Mouse (Mus musculus) frontal cortex, postnatal 10 days (tissue): ENCODE measurements around the gene Shisa7.
A peak's percentile ranks its signal among the peaks of the same experiment; 100 is the strongest.
"Not testable (repeated sequence)": the region's sequence is repeated elsewhere in the genome, so short reads cannot be mapped to it uniquely, and the experiment has no call there.

Source experiments
- DNase-seq, 2 experiments: peaks; one replicate each; pipeline ENCODE4 v3.0.0; 2022; ENCODE audit warnings: low spot score in 2 of 2, mixed read lengths in 1 of 2

The Shisa7 gene

DNA sequence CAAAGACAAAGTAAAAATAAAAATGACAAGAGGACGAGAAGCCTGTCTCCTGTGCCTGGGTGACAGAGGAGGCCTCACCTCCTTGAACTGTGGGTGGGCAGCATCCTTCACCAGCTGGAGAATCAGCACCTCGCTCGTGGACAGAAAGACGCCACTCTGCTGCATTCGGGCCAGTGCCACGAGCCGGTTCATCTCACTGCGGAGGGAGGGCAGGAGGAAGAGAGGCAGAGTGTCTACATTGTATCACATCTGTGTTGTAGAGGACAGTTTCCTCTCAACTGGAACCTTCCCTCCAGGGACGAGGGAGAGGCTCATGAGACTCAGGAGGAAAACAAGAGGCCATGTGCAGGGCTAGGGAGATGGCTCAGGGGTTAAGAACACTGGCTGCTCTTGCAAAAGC lies 4.9 kb upstream of the Shisa7 start:
- DNase-seq: no peak

DNA sequence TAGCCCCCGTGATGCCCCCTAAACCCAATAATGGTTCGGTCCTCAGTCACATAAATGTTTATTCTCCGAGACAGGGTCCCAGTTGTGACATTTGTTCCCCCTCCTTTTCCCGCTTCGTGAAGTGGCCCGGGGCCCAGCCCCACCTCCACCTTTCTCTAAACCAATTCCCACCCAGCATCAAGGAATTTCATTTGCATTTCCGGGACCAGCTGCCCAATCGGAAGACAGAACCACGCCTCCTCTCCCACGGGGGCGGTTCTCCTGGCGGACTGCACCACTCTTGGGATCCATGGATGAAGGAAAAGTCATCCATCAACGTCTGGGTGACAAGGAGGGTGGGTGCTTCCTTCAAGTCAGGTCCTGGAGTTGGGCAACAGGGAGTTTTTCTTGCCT lies 417 bp upstream of the Shisa7 start:
- peak; percentile 85 to 91 for DNase-seq

DNA sequence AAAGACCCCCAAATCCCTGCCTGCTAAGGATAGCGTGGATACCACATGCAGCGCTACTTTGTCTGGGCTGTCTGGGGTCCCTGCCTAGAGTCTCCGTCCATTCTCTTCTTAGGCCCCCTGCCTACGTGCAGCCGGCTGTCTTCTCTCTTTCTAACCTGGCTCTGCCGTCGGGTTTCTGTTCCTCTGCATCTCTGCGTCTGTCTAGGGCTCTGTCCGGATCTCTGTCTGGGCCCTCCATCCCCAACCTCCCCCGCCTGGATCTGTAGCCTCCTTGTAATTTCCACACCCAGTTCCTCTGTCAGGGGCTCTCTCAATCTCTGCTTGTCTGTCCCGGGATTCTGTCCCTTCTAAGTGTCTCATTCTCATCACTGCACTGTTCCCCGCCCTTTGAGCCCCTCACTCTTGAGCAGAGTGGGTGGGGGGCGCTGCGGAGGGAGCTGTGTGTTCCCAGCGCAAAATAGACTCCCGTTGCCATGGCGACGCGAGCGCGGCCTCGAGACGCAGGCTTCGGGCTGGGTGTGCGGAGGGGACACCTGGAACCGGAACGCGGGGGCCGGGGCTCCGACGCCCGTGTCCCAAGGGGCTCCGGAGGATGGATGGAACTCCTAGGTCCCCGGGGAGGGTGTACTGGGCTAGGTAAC lies 772 bp downstream of the Shisa7 start:
- DNase-seq: peak; percentile 80 to 81

DNA sequence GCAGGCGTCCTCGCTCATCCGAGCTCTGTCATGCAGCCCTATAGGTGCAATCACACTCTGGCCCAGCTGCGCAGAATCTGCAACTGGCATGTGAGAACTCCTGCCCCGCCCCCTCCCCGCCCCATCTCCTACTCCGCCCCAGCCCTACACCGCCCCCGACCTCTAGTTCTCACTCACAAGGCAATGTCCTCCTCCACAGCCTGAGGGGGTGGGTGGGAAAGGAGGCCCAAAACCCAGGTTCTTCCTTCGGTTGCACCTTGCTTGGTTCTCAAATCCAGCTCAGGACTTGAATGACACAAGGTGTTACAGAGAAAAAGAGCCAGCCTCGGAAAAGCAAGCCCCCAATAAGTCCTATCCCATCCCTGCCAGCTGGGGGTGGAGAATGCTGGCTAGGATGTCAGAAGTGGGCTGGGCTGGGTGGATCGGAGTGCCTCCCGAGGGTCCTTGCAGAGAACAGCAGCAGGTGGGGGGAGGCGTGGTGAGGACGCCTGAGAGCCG lies 1.8 kb downstream of the Shisa7 start:
- peak; percentile 44 to 56 for DNase-seq

DNA sequence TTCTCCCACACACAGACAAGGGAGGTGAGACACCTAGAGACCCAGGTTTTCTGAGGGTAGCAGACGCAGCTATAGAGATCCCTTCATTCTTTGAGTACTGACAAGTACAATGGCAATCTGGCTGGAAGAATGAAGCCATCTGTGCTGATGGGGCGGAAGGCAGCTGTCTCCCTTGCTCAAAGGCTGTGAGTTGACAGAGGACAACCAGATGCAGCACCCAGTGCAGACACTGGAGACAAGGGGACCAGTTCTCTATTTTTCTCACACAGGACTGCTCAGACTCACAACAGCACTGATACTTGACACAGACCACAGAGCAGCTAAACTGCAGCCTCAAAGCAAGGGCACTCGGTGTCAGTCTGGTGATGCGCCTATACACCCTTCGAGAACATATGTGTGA lies 2.4 kb downstream of the Shisa7 start:
- DNase-seq: peak in 1 of 2 experiments; percentile 24

DNA sequence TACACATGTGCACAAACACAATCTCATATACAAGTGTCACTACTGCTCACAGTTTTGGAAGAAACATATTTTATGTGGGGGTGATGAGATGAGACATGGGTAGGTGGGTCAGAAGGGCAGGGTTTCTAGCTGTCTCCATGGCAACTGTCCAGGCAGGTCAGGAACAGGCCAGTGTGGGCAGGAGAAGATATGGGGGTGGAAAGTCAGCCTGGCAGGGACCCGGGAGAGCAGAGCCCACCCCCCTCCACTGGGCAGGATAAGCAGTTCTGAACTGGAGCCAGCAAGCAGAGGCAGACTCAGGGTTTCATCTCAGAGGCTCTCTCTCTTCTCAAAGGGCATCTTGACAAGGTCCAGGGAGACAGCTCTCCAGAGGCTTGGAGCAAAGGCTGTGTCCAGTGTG lies 6.9 kb downstream of the Shisa7 start:
- no peak for DNase-seq

DNA sequence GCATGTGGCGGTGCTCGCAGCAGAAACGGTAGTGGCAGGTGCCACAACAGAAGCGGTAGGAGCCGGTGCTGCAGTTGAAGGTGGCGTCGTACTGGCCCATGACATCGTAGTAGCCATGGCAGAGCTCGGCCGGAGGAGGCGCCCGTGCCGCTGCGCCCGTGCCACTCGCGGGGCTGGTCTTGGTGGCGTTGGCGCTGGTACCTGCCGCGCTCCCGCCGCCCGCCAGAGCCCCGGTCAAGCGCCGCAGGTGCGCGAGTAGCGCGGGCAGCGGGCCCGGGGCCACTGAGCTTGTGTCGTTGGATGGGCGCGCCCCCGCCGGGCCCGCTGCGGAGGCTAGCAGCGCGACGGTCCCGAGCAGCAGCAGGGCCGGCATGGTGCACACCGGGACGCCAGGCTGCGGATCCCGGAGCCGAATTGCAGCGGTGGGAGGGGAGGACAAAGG lies 8.1 kb downstream of the Shisa7 start:
- DNase-seq: peak in 1 of 2 experiments; percentile 51

DNA sequence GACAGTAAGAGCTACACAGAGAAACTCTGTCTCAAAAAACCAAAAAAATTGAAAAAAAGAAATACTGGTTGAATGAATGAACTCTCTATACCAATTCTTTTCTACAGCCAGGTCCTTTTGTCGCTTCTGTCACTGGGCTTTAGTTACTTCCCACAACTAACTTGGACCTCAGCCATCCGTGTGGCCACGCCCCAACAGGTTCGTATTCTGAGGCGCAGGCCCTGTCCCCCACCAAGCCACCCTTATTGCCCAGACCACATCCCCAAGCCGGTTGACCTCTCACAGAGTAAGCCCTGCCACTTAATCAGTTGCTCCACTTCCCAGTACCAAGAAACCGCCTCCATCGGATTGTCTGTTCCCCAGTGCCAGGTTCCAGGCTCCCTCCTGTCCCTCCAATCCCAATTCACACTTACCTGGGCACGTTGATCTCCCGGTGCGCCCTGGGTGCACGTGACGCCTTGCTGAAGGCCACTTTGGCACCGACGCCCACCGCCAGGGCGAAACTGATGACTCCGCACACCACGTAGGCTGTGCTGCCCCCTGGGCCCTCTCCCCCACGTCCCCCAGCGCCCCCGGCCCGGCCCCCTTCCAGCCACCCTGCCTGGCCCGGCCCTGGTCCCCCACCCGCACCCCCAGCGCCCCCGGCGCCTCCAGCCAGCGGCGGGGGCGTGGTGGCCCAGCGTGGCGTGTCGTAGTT lies 8.7 kb downstream of the Shisa7 start:
- DNase-seq: peak in 1 of 2 experiments; percentile 22

DNA sequence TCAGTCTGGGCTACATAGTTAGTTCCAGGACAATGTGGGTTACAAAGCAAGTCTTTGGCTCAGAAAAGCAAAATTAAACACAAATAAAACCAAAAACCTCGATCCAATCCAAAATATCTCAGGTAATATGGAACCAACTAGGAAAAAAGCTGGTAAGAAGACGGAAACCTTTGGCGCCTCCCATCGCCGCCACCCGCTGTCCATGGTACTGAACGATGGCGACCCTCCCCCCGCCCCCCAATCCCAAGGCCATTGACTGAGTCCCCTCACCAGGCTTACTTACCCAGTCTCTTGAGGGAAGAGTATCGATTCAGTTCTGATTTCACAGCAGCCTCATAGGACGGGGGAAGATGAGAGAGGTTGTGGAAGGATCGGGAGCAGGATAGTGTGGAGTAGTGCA lies 14.0 kb downstream of the Shisa7 start:
- no peak for DNase-seq

DNA sequence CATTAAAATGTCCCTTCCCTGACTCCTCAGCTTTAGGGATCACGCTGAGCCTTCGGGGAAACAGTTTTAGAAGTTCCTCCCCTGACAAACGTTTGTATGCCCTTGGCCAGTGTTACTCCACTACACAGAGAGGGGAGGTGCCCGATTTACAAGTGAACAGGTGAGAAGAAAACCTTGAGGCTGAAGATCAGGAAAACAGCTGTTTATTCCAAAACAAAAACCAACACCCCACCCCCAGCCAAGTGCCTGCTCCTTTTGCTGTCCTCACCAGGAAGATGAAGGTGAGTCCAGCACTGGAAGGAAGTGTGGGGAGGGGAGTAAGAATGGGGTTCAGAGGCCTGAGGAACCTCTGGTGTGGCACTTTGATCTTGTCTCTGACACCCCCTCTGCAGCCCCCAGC lies 19.1 kb downstream of the Shisa7 start:
- no peak for DNase-seq

DNA sequence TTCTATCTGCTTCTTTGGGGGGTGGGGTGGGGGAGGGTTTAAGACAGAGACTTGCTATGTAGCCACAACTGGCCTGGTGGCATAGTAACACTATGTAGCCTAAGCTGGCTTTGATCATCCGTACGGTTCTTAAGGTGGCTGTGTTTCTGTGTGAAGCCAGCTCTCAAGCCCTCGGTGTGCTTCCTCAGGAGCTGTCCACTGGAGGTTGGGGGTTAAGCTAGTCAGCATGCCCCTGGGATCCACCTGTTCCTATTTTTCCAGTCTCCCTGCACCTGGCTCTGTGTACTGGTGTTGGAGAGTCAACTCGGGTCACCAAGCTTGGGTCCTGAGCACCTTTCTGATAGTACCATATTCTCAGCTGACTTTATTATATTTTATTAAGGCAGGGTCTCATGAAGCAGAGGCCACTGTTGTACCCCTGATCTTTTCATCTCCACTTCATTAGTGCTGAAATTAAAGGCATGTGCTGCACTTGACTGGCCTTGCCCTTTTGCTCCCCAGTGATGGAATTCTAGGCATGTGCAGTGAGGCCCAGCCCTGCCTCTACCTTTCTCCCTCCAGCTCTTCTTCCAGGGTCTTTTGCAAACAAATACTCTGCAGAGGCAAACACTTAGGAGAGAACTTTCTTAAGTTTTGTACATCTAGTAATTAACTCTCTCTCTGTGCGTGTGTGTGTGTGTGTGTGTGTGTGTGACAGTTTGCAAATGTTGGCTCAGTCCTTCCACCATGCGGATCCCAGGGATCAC lies 22.2 kb downstream of the Shisa7 start:
- no peak for DNase-seq

DNA sequence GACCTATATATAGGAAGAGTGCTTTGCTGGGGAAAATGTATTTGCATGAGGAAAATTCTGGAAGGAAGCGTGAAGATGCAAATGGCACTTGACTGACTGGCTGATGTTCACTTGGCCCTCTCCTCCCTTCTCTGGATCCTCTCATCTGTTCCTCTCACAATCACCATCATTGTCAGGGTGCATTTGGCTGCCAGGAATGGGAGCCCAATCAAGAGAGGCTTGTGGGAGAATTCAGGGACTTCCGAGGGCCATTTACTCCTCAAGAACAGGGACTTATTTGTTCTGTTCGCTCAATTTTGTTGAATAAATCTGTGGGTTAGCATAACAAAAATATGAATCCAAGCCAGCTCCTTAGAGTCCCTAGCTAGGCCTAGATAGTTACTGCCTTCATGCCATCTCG lies 22.8 kb downstream of the Shisa7 start:
- no peak for DNase-seq

DNA sequence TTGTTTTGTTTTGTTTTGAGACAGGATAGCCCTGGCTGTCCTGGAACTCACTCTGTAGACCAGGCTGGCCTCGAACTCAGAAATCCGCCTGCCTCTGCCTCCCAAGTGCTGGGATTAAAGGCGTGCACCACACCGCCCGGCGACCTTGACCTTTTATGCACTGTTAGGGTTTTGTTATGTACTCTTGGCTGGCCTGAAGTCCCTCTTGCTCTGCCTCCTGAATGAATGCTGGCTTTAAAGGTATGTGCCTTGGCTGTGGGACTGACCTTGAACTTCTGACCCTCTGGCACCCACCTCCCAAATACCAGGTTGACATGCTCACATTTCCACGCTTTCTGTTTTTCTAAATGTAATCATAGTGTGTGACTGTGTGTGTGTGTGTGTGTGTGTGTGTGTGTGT lies 23.6 kb downstream of the Shisa7 start:
- DNase-seq: not testable (repeated sequence)

DNA sequence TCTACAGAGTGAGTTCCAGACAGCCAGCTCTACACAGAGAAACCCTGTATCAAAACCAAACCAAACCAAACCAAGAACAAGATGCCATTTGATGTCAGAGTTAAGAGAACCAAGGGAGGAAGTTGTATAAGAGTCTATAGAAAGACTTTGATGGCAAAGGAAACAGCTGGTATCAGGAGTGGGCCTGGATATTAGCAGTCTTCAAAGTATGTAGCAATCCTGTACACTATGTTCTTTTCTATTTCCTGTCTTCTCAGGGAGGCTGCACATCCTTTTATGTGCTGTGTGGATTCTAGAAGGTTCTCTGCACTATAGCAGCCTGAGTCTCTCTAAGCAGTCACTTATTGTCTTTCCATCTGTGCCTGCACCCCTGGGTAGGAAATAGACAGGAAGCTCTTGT lies 27.9 kb downstream of the Shisa7 start:
- no peak for DNase-seq

DNA sequence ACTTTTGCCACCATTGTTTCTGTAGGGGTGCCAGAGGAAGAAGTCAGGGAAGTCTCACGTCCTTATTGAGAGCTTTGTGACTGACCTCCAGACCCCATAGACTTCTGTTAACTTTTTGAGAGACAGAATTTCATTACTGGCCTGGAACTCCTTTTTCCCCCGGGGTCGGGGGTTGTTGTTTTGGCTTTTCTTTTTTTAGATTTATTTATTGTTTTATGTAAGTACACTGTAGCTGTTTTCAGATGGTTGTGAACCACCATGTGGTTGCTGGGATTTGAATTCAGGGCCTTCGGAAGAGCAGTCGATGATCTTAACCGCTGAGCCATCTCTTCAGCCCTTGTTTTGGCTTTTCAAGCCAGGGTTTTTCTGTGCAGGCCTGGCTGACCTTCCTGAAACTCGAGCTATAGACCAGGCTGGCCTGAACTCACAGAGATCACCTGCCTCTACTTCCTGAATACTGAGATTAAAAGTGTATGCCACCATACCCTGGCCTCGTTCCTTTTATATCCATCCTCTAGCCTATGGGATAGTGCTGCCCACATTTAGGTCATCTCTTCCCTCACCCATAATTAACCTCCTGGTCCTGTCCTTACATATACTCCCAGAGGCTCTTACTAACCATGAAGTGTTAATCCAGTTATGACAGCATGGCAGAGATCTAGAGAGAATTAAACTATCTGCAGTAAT lies 31.2 kb downstream of the Shisa7 start:
- DNase-seq: no peak

DNA sequence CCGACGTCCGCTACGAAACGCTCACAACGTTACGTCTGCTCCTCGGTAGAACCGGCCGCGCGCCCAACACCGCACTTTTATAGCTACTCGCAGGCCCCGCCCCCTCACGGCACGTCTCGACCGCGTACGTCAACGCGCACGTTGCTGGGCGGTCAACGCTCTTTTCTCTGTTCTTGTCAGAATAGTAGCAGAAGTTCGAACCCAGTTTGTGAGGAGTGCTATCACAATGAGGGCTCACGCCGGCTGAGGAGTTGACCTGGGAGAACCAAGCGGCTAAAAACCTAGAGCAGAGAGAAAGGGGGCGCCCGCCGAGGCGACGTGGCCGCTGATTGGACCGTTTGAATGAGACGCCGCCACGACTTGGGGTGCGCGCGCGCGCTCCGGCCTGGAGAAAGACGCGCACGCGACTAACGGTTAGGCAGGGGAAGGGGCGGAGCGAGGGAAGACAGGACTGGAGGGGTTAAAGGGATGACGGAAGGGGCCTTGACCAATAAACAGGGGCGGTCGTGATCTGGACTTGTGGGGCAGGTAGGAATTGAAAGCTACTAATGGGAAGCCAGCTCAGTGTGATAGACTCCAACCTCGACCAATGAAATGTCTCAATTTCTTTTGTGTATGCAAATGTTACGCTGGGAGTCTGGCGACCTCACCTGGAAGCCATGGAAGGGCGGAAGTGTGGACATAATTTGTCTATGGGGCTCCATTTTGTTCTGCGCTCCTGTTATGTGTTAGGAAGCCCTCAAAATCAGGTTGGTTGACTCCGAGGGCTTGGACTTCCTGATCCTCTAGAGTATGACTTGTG lies 32.0 kb downstream of the Shisa7 start, which contains the start of gene Ube2s:
Gene Ube2s, minus strand, starts transcription at position 288 of the 802 bp plus-strand sequence.
- DNase-seq: peak; percentile 98

DNA sequence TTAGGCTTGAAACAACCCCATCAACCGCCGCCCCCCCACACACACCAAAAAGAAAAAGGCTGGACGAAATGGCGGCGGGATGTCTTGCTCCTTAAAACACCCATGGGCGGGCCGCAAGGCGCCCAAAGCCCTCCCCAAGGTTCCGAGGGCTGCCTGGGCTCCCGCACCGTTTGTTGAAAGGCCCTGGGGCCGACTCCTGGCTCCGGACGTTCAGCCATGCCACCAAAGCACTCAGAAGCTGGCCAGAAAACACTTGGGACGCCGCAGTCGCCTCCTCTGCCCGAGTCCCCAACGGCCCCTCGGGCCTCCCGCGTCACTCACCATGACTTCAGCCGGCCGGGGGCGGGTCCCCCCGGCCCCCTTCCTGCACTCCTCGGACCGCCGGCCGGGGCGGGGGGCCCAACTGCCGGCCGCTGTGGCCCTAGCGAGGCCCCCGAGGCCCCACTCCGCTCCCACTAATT lies 32.6 kb downstream of the Shisa7 start:
- no peak for DNase-seq

DNA sequence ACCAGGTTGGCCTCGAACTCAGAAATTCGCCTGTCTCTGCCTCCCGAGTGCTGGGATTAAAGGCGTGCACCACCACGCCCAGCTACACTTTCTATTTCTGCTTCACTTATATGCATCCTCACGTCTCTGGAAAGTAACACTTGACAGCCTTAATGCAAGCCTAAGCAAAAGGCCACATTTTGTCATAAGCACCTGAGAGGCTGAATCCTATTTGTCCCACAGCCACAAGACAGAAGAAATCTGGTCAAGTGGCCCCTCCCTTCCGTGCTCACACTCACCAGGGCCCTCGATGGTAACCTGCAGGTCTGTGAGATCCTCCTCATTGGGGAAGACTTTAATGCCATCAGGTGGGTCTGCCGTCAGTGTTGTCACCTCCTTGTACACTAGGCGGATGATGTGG lies 33.4 kb downstream of the Shisa7 start:
- DNase-seq: not testable (repeated sequence)

DNA sequence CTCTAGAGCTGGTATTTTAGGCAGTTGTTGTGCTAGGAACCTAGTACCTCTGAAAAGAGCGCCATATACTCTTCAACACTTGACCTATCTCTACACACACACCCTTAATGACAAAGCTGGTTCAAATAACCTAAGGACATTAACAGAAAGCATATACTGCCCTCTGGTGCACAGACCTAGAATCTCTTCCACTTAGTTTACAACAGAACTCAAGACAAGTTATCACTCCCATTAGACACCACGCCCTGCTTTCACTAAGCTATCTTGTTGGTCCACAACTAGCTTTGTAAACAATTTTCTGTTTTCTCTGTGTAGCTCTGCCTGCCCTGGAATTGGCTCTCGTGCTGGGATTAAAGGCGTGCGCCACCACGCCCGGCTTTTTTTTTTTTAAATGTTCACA lies 37.8 kb downstream of the Shisa7 start:
- no peak for DNase-seq

DNA sequence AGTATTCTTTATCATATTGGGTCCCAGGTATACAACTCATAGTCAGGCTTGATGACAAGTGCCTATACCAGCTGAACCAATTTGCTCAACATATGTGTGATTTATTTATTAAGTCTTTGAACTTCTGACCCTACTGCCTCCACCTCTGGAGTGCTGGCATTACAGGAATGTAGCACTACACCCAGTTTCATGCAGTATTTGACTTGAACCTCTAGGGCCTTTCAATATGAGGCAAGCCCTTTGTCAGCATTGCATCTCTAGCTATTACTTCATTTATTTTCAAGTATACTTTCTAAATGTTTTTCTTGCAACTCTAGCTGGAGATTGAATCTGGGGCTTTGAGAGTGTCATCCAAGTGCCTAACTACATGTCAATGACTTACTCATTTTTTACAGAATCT lies 42.2 kb downstream of the Shisa7 start:
- no peak for DNase-seq
